Mouse (Mus musculus): ENCODE results near the gene Cd81. TPM values are rescaled to one million over a fixed set of nuclear protein-coding genes. Genes with fewer than 3 reads are reported as not detected.

Gene Cd81
- total RNA-seq, 2 experiments from 2014 or later = 410 to 413 TPM

DNA sequence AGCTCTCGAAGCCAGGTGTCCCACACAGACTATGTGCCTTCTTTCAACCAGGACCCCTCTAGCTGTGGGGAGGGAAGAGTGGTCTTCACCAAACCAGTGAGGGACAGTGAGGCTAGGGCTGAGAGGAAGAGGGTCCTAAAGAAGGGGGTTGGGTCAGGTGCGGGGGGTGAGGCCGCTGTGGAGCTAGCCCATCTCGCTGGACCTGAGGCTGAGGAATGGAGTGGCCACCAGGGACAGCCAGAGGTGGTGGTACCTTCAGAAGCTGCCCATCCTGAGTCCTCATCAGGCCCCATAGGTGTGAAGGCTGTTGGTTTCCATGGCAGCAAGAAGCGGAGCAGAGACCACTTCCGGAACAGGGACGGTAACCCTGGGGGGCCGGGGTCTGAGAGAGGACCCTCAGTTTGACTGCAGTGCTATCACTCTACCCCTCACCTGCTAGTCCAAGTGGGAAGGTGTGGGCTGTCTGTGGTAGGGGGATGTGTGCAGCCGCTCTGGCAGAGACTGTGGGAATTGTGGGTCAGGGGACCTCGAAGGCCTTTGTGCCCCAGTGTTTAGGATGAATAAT, 18.0 kb downstream of the Cd81 start:
- no peak for DNase-seq

DNA sequence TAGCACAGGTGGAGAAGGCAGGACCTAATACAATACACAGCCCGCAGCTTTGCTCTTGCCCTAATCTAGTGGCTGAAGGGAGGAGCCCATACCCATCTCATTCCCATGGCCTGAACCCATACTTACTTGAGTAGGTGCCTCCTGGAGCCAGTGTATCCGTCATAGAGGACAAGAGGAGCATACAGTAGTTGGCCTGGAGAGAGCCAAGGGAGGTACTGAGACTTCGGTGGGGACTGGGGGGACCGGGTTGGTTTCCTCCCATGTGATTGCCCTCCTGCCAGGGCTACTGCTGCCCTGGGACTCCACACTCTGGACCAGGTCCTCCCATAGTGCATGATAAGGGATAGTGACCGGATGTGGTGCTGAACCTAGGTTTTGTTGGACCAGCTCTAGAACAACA, 20.1 kb downstream of the Cd81 start:
- no peak for DNase-seq

DNA sequence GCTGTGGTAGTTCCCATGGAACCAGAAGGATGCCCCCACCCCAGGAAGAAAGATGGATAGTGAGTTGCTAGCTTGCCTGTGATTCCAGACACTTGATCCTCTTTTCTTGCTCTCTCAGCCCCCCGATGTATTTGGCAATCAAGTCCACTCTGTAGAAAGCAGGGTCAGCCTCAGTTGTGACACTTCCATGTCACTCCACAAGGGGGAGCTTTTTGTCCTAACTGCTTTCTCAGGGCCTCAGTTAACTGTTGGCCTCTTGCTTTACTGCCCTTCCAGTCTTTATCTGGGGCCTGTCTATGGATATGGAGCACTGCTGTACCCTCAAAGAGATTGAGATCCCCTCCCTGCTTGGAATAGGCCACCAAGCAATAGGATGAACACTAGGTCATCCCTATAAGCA, 20.5 kb downstream of the Cd81 start:
- DNase-seq = peak; percentile 30 to 55

DNA sequence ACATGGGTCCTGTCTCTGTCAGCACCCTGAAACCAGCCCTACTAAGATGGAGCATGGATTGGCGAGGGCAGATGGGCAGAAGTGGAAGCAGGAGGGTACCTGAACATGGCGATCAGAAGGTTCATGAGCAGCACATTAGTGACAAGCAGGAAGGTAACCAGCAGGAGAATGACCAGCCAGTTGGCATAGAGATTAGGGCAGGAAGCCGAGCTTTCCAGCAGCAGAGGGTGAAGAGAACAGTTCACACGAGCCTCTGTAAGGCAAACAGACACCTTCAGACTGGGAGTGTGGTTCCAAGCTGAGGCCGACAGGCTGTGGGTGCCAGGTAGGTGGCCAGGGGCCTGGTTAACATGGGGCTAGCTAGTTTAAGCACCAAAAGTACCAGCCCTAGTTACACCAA, 22.9 kb downstream of the Cd81 start:
- DNase-seq = no peak

DNA sequence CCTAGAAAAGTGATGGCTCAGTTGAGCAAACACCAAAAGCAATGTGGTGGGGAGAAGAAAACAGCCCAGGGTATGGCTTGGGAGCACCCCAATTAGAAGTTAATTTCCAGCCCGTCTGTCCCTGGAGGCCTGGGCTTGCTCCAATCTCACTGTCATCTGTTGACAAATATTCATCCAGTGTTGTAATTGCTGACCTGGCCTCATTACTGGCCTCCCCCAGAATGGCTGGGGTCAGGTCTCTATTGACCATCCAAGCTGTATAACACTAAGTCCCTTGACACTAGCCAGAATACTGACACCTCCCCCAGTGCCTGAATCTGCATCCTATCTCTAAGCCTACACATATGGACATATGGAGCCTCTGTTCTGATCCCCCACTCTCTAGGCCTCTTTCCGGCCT, 24.8 kb downstream of the Cd81 start:
- DNase-seq = no peak

DNA sequence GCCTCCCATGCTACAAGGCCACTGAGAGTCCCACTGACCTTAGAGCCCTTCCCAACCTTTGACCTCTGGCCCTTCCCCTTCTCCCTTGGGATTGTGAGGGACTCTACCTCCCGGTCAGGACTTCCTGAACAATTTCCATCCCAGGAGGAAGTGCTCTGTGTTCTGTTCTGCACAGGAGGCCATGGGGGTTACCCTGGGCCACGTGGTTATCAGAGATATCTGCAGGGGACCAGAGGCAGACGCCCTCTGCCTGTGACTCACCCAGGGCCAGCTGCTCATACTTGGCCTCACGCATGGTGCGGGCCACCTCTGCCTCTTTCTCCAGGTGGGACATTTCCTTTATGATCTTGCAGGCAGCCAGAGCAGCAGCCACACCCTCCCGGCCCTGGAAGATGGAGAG, 29.5 kb downstream of the Cd81 start:
- no peak for DNase-seq

DNA sequence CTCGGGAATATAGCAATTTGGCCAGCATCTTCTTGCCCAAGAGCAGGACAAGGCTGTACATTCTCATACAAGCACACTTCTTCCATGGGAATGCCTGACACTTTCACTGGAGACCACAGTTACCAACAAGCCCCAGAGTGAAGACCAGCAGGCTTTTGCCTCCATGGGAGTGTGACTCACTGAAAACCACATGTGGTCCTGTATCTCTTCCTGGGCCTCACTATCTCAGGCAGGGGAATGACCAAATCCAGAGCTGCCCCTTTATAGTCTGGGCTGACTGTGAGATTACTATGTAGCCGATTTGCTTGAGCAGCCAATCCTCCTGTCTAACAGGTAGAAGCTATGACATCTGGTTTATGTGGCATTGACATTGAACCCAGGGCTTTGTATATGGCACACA, 31.2 kb downstream of the Cd81 start:
- DNase-seq = no peak

DNA sequence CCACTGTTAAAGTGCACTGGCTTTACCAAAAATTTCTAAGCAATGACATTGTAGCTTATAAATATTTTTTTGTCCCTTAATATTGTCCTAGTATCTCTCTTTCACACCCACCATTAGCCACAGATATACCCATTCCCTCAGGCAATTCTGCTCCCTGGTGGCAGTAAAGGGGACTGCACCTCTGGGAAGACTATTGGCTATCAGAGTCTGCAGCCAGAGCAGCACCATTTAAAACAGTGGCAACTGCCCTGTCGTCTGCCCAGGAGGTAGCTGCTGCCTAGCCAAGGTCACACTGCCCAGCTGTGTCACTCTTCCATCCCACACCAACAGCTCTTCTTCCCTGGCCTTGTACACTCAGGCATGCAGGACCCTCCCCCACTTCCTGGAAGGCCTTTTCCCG, 33.8 kb downstream of the Cd81 start:
- peak; percentile 74 to 92 for DNase-seq

DNA sequence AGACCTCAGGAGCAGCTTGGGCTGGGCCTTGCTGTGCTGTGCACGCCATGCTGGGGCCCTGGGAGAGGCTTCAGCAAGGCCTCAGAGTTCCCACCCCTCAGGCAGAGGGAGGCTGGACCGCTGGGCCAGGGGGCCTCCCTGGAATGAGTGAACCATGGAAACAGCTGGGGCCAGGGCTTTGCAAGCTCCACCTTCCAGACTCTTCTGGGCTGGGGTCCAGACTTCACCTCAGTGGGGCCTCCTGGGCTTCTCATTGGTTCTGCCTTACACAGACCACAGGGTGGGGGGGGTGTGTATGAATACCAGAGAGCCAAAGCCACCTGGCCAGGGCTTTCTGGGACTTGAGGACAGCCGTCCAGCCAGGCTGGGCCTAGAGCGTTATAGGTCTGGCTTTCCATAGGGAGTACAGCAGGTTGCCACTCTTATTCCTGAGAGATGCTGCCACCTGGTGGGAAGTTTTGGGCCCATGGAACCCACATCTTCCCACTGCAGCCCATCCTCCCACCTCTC, 34.6 kb downstream of the Cd81 start:
- DNase-seq = peak in 1 of 2 experiments; percentile 68

DNA sequence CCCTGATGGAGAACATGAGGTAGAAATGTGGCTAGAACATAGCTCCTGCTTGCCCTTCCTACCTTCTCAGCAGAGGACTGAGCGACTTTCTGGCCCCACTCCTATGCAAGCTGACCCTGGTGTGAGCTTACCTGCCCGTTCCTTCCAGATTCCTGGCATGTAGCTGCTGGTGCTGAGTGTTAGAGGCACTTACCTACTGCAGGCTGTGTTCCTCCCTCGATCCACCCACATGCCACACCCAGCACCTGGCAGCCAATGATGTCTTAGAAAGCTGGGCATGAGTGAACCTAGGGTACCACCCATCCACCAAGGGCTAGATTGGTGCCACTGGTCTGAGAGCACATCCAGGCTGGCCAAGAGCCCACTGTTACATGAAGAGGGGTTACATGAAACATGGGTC, 41.3 kb downstream of the Cd81 start:
- DNase-seq = no peak

DNA sequence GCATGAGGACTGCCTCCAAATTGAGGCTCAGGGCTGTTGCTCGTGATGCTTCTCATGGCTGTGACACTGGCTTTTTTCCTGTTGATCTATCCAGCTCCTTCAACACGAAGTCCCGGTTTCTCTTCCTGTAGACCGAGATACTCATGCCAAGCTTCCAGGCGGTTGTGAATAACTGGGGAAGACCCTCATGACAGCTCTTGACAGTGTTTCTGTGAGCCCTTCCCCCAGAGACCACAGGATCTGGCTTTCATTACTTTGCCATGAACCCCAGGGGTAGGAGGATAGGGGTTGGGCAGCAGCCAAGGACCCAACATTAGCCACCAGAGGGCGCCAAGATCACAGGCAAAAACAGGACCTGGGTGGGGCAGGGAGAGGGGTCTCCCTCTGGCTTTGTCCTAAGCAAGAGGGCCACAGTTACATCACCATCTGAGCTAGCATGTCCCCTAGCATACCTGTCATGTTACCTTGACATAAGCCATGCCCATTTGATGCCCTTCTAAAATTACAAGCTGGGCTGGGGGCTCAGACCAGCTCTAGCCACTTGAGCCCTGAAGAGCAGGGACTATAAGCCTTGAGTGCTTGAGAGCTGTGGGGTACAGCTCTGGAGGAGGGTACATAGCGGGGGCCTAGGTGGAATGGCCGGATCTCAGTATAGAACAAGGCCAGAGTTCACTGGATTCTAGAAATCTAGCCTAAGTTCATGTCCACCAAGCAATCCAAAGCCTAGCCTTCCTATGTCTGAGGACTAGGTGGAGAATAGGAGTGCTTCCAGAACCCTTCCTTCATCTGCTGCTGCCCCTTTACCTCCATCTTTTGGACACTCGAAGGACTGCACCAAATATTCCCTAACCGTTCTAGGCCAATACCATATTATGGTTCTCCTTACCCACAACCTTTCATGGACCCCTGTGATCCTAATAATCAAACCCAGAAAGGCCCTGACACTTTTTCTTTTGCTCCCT, 42.3 kb downstream of the Cd81 start, which contains the start of gene Trpm5:
Gene Trpm5 (minus strand): TSS at position 51 of the 962 bp plus-strand sequence.
- peak; percentile 65 to 88 for DNase-seq

DNA sequence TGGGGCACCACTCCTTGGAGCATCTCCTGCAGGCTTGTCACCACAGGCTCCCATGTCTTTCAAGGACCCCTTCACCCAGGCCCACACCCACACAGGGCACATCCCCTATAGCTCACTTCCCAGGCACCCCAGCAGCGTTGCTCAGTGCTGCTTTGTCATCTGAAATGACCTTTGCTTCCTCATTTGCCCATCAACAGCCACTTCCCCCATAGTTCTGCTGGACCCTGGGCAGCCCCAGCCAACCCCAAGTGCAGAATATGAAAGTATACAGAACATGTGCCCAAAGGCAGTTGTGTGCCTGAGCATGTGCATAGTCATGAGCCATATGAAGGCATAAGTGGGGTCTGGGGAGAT, 43.0 kb downstream of the Cd81 start:
- DNase-seq = no peak

DNA sequence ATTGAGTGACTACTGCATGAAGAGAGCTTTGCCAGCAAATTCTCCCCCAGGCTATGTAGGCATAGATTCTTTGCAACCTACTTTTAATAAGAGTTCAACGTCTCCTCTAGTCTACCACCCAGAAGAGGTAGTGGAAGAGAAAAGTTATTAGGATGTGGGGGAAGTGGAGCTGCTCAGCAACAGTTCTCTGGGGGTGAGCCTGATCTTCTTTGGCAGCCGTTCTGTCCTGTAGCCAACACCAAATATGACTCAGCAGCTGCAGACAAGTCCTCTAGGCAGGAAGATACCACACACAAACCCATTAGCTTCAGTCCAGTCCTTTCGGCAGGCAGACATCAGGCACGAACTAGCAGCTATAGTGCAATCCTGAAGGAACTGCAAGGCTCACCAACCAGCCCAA, 48.2 kb downstream of the Cd81 start:
- peak; percentile 42 to 54 for DNase-seq

DNA sequence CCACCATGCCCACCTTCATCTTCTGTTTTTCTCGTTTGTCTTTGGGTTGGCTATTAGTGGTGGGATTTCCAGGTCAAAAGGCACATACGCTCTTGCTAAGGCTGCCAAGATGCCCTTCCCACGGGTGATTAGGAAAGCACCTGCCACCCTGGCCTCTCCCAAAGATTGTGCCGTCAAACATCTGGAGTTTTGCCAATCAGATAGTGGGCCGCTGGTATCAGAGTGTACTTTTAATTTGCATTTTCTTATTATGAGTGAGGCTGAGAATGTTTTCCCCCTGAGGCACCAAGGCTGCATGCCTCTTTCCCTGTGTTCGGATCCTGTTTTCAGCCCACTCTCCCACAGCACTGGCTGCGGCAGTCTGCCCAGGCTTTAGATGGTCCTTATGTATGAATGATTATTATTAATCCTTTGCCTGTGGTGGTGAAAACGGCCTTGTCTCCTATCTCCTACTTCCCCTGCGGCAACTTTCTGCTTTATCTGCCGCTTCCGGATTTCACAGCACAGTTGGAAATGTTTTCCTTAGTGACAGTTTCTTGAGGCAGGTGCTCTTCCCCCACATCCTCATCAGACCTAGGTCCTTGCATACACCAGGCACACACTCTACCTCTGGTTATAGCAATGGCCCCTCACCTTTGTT, 52.8 kb downstream of the Cd81 start:
- DNase-seq = no peak

DNA sequence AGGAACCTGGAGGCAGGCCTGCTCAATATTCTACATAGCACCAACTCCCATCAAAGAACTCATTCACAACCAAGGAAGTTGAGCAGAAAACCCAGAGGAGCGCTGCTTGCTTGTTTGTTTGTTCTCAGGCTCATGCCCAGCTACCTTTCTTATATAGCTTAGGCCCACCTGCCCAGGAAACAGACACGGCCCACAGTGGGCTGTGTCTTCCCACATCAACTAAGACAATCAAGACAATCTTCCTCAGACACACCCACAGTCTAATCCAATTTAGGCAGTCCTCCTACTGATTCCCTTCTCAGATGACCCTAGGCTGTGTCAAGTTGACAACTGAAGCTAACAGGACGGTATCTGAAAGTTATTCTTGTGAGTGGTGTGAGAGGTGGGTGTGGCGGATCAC, 53.5 kb downstream of the Cd81 start, which contains the start of gene Kcnq1:
Gene Kcnq1 (plus strand): TSS at position 301 of the 400 bp plus-strand sequence.
- DNase-seq = no peak

DNA sequence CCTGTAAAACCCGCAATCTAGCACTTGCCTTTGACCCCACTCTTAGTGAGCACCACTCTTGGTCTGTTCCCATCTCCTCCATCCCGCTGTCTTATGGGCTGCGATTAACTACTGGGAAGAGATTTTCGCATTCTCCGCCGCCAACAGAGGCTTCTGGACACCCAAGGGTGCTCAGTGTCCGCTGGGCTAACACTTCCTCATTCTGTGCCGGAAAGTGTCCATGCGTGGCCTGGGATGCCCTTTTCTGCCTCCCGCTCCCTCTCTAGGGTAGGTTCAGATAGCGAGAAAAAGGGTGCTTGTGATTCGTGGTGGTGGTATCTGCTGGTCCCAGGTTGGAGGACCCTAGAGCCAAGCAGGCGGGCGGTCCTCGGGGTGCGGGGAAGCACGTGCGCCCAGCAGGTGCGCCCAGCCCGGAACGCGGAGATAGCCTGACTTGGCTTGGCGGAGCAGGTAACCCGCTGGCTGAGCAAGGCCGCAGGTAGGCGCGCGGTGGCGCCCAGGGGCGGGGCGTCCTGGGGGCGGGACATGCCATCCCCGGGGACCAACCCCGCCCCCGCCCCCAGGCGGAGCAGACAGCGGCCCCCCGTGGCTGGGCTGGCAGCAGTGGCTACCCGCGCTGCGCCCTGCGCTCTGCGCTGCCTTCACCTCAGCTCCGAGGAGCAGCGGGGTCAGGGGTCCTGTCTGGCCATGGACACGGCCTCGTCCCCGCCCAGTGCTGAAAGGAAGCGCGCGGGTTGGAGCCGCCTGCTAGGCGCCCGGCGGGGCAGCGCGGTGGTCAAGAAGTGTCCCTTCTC, 54.3 kb downstream of the Cd81 start:
- peak; percentile 58 to 62 for DNase-seq

DNA sequence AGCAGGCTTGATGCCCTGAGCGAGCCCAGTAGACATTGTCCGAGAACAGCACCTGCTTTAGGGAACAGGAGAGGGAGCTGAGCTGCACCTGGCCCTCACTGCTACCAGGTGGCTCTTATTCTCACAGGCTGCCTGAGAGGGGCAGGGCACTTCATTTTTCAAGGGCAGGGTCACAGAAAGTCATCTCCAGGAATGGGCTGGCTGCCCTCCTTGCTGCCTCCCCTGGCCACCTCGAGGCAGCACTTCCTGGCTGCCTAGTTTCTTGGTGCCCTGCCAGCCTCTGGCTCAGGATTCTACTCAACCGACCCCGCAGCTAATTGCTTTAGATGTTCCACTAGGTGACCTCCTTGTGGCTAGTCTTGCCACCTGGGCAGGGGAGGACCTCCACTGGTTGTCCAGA, 55.7 kb downstream of the Cd81 start:
- DNase-seq = peak; percentile 66 to 69

DNA sequence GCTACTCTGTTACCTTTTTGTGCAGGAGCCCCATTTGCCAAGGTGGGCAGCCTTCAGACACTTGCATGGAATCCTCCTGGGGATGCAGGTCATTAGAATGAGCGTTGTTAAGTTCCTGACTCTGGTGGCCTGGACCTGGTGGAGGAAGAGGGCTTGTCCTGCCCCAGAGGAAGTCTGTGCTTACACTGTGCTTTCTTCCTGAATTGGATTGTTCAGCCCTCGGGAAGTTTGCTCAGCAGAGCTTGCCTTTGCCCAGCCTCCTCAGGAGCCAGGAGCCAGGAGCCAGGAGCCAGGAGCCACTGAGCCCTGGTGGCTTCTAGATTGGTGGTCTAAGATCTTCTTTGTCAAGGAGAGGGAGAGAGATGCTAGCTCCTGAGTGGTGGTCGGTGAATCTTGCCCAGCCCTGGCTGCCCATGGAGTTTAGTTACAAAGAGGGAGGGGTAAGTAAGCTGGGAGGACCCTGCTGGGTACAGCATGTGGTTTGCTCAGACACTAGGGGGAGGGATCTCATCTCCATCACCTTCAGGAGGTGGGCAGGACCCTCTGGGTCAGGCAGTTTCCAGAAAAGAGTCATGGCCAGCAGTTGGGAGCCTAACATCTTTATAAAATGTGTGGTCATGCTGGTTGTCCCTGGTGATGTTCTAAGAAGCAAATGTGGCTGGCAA, 56.6 kb downstream of the Cd81 start:
- peak in 1 of 2 experiments; percentile 26 for DNase-seq

DNA sequence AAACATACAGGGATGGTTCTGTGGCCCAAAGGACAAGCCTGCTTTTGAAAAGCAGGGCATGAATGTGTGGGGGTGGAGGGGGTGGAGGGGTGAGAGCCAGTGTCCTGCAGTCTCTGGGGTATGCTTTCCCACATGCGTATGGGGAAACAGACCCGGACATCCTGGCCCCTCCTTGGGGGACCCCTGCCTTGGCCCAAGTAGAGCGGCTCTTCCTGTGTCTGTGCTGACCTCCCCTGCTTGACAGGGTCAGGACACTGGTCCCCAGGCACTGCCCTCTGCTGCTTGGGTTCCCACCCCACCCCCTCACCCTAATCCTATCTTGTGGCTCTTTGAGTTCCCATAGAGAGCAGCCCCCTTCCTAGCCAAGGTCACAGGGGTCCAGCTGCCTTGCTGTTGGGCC, 57.2 kb downstream of the Cd81 start:
- no peak for DNase-seq

DNA sequence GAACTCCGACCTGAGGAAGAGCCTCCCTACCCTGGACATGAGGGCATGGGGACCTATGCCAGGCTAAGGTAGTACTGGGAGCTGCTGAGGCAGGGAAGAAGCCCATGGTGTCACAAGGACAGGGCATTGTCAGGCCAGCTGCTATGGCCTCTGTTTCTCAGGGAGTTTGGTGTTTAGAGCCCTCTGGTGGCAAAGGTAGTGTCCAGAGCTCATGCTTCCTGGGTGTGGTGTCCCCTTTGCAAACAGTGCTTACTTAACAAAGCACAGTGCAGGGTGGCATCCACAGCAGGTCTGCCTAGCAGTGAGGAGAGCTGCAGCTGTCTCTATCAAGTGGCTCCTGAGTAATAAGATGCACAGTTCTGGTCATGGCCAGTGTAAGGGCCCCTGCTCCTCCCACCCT, 58.3 kb downstream of the Cd81 start:
- peak in 1 of 2 experiments; percentile 15 for DNase-seq

DNA sequence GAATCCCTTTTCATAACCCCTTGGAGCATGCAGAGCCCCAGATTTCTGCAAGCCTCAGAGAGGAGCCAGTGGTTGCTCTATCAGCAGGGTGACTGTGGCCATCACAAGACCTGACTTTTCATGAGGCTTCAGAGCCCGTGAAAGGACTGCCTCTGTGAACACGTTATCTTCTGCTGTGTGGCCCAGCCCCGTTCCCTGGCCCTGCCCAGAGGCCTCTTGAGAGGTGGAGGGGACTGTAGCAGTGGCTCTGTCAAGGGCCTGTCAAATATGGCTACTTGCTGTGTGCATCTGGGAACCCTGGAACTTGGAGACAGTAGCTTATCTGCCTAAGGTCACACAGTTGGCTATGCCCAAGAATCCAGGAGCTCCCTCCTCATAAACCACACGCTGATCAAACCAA, 59.2 kb downstream of the Cd81 start:
- DNase-seq = peak; percentile 42 to 58

DNA sequence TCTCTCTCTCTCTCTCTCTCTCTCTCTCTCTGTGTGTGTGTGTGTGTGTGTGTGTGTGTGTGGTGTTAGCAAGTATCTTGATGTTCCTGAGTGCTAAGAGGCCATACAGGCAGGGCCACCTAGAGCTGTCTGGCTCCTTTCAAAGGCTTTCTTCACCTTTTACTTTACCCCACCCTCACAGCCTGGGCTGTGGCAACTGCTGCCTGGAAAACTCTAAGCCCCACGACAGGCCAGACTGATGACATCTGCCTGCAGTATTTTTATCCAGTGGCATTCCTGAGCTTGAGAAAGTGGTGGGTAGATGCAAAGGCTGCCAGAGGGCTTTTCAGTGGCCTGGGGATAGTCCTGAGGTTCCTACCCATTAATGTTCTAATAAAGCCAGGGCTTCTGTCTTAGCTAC, 59.9 kb downstream of the Cd81 start:
- DNase-seq = peak; percentile 47 to 56
